Mouse (Mus musculus) C2C12 (cell line): ENCODE data around the gene Dvl2.

ENCODE experiments used
- CTCF ChIP-seq: IDR thresholded peaks from one replicate; pipeline ENCODE4 v1.5.1; 2011; ENCODE audit not compliant: control insufficient read depth, insufficient read depth, insufficient read length
- MAX ChIP-seq: IDR thresholded peaks from one replicate; pipeline ENCODE4 v1.6.1; 2011; ENCODE audit warnings: mild to moderate bottlenecking, control low read depth
- MYOD1 ChIP-seq: IDR thresholded peaks from one replicate; pipeline ENCODE4 v1.6.1; 2011; ENCODE audit warnings: low read depth; ENCODE audit not compliant: control insufficient read depth, insufficient read length
- USF1 ChIP-seq: IDR thresholded peaks from one replicate; pipeline ENCODE4 v1.6.1; 2011; ENCODE audit warnings: low read depth, mild to moderate bottlenecking, control low read depth, moderate library complexity

GRCm38 (mm10) chr11:70040184-70040583, 39.8 kb downstream of the Dvl2 start:
- TF ChIP-seq CTCF (no peak), MAX (no peak), MYOD1 (no peak), USF1 (no peak)
